ENCODE assay signal across 11 mouse cellular contexts in genomic region chr2:29623247-29624090, GRCm38 (mm10). TPM values are rescaled to one million over a fixed set of nuclear protein-coding genes. Genes with fewer than 3 reads are reported as not detected.
DNase-seq lines count a peak whose midpoint lies in the region; ATAC-seq and TF ChIP-seq lines count a peak whose summit lies in the region.
"Had no signal": no experiment of that assay in that cellular context is flagged by ENCODE, and none has a peak within 500 bp of the region (broad histone marks: within the 10 kb centered on the region; RNA-seq: fewer than 3 reads in every experiment).

No protein-coding gene starts in this region.

- DNase-seq in lung, postnatal 0 days (ENCODE audit: low spot score) = no peak
- DNase-seq in lung, postnatal 10 days = no peak
- no peak for DNase-seq in MEL (ENCODE audit: low read depth, low spot score)
- no peak for DNase-seq in cerebellum, adult 11-12 months
- no peak for DNase-seq in adrenal gland, postnatal 25 days
- DNase-seq: kidney, postnatal 36 days had no signal

- H3K9ac ChIP-seq in lung, postnatal 0 days (replicated peaks; ENCODE audit: low read depth) = 0 out of 2 replicates have a peak overlapping the region, but pooled peaks have one; percentile 16
- H3K9ac ChIP-seq in MEL (ENCODE audit: control insufficient read depth, low read depth, low read length, poor library complexity, severe bottlenecking) = peak overlapping the region; percentile 43; the same call in 1 of the 2 replicates
- H3K9ac ChIP-seq in intestine, embryonic 15.5 days = no peak overlapping the region
- H3K9ac ChIP-seq: limb, embryonic 15.5 days had no signal

- no peaks in the 10 kb centered on the region for H3K27me3 ChIP-seq in lung, postnatal 0 days (replicated peaks; ENCODE audit: insufficient read depth, low read length)
- H3K27me3 ChIP-seq in MEL (ENCODE audit: control insufficient read depth in 1 of 2, insufficient read depth in 2 of 2, low read length in 2 of 2) = no peaks in the 10 kb centered on the region
- no peaks in the 10 kb centered on the region for H3K27me3 ChIP-seq in intestine, embryonic 15.5 days (replicated peaks)
- H3K27me3 ChIP-seq in small intestine, adult 2 months (ENCODE audit: control insufficient read depth, insufficient read depth, low read length) = no peaks in the 10 kb centered on the region
- H3K27me3 ChIP-seq: limb, embryonic 15.5 days had no signal

- no peak for TF ChIP-seq CTCF in lung, postnatal 0 days (IDR thresholded peaks at IDR 0.05)
- no peak for TF ChIP-seq CTCF in MEL (IDR thresholded peaks at IDR 0.05 in 2 of 3, conservative IDR thresholded peaks at IDR 0.05 in 1 of 3; ENCODE audit: control insufficient read depth in 1 of 3, insufficient read depth in 1 of 3, low read depth in 2 of 3, low read length in 3 of 3, poor library complexity in 1 of 3, severe bottlenecking in 1 of 3)
- TF ChIP-seq CTCF in small intestine, adult 2 months (IDR thresholded peaks at IDR 0.05; ENCODE audit: extremely low read depth, insufficient read length, insufficient replicate concordance, low read depth, low read length) = no peak

- H3K4me1 ChIP-seq in lung, postnatal 0 days (ENCODE audit: insufficient read depth, low read depth, low read length) = peaks cover 11% of the 10 kb centered on the region; the same call in 1 of the 2 replicates
- peaks cover 7 to 51% of the 10 kb centered on the region in 2 experiments for H3K4me1 ChIP-seq in MEL (ENCODE audit: control insufficient read depth in 1 of 2, insufficient read depth in 2 of 2, low read length in 2 of 2)
- H3K4me1 ChIP-seq in intestine, embryonic 15.5 days (replicated peaks) = peaks cover 40% of the 10 kb centered on the region
- H3K4me1 ChIP-seq in small intestine, adult 2 months (ENCODE audit: control insufficient read depth, insufficient read depth, insufficient read length, low read length) = peaks cover 30% of the 10 kb centered on the region

- 65% methylated on average over 9 of the region's 9 CpGs for WGBS in lung, postnatal 0 days
- WGBS in intestine, embryonic 15.5 days = 53% methylated on average over 9 of the region's 9 CpGs
- 20% methylated on average over 9 of the region's 9 CpGs for WGBS in small intestine, adult 2 months

- TF ChIP-seq POLR2A in MEL (IDR thresholded peaks at IDR 0.05; ENCODE audit: control insufficient read depth in 1 of 2, insufficient read depth in 1 of 2, low read depth in 1 of 2, low read length in 2 of 2, poor library complexity in 1 of 2) = no peak
- TF ChIP-seq POLR2A in small intestine, adult 2 months (IDR thresholded peaks at IDR 0.05; ENCODE audit: low read depth, low read length) = no peak

- no peaks in the 10 kb centered on the region for H3K36me3 ChIP-seq in lung, postnatal 0 days (ENCODE audit: insufficient read depth, low read length)
- peaks cover 0 to 43% of the 10 kb centered on the region in 2 experiments; a peak in 2 of 4 replicates for H3K36me3 ChIP-seq in MEL (ENCODE audit: control insufficient read depth in 1 of 2, insufficient read depth in 2 of 2, low read length in 2 of 2)
- H3K36me3 ChIP-seq in intestine, embryonic 15.5 days = no peaks in the 10 kb centered on the region
- no peaks in the 10 kb centered on the region for H3K36me3 ChIP-seq in small intestine, adult 2 months (ENCODE audit: control insufficient read depth, insufficient read depth, low read length)
- H3K36me3 ChIP-seq: limb, embryonic 15.5 days had no signal

- TF ChIP-seq RAD21 in MEL (IDR thresholded peaks at IDR 0.05; ENCODE audit: low read depth, low read length) = no peak

- H3K4me2 ChIP-seq in lung, postnatal 0 days (replicated peaks; ENCODE audit: low read depth, low read length) = no peak overlapping the region
- peak overlapping the region; percentile 7; the same call in 1 of the 2 replicates for H3K4me2 ChIP-seq in intestine, embryonic 15.5 days (replicated peaks)
- H3K4me2 ChIP-seq: limb, embryonic 15.5 days had no signal

- H3K27ac ChIP-seq in lung, postnatal 0 days (ENCODE audit: low read length) = peak overlapping the region; percentile 57; the same call in 1 of the 2 replicates
- H3K27ac ChIP-seq in MEL (ENCODE audit: control insufficient read depth, low read depth, low read length) = peak overlapping the region; percentile 78
- H3K27ac ChIP-seq in intestine, embryonic 15.5 days = peak overlapping the region; percentile 56; the same call in 1 of the 2 replicates
- H3K27ac ChIP-seq in small intestine, adult 2 months (ENCODE audit: insufficient read depth, low read depth, low read length) = peak overlapping the region; percentile 95
- H3K27ac ChIP-seq: limb, embryonic 15.5 days had no signal

- H3K4me3 ChIP-seq in lung, postnatal 0 days (ENCODE audit: low read depth, low read length) = no peak overlapping the region
- no peak overlapping the region for H3K4me3 ChIP-seq in MEL (ENCODE audit: control insufficient read depth in 1 of 2, insufficient read depth in 1 of 2, low read depth in 2 of 2, low read length in 2 of 2)
- no peak overlapping the region for H3K4me3 ChIP-seq in intestine, embryonic 15.5 days (replicated peaks)
- H3K4me3 ChIP-seq in small intestine, adult 2 months (ENCODE audit: low read depth, low read length) = no peak overlapping the region
- H3K4me3 ChIP-seq: left cerebral cortex, adult 2 months; limb, embryonic 15.5 days had no signal

- ATAC-seq in lung, postnatal 0 days = no peak
- ATAC-seq in intestine, embryonic 15.5 days = no peak
- ATAC-seq: hindbrain, embryonic 16.5 days had no signal

- TF ChIP-seq EP300 in lung, postnatal 0 days (IDR thresholded peaks at IDR 0.05) = no peak
- no peak for TF ChIP-seq EP300 in MEL (IDR thresholded peaks at IDR 0.05; ENCODE audit: low read depth in 1 of 2, low read length in 2 of 2)

- H3K79me2 ChIP-seq in MEL (ENCODE audit: control insufficient read depth, insufficient read depth, low read length, poor library complexity) = peaks cover 84% of the 10 kb centered on the region

- H3K9me3 ChIP-seq in lung, postnatal 0 days (ENCODE audit: low read length) = no peaks in the 10 kb centered on the region
- no peaks in the 10 kb centered on the region for H3K9me3 ChIP-seq in MEL (replicated peaks; ENCODE audit: insufficient read depth, low read length)
- no peaks in the 10 kb centered on the region for H3K9me3 ChIP-seq in intestine, embryonic 15.5 days
- H3K9me3 ChIP-seq: limb, embryonic 15.5 days had no signal

TF ChIP-seq in MEL, 35 proteins besides CTCF, POLR2A, EP300 and RAD21:
- TF ChIP-seq MEF2A (IDR thresholded peaks at IDR 0.05; ENCODE audit: extremely low read depth, insufficient replicate concordance, low read depth, low read length, poor library complexity, severe bottlenecking) (no peak), MYC (IDR thresholded peaks at IDR 0.05; ENCODE audit: low read depth, low read length) (no peak), E2F4 (IDR thresholded peaks at IDR 0.05; ENCODE audit: borderline replicate concordance, low read depth, low read length) (no peak), UBTF (IDR thresholded peaks at IDR 0.05; ENCODE audit: borderline replicate concordance, insufficient read depth, low read depth, low read length) (no peak), MAX (IDR thresholded peaks at IDR 0.05; ENCODE audit: low read length) (no peak), MAZ (IDR thresholded peaks at IDR 0.05; ENCODE audit: low read depth, low read length) (no peak), ETS1 (IDR thresholded peaks at IDR 0.05; ENCODE audit: low read depth, low read length) (no peak), NELFE (IDR thresholded peaks at IDR 0.05; ENCODE audit: low read depth, low read length) (no peak), KAT2A (conservative IDR thresholded peaks at IDR 0.05; ENCODE audit: low read depth, low read length) (no peak), POLR2AphosphoS2 (IDR thresholded peaks at IDR 0.05; ENCODE audit: low read length) (no peak), ZMIZ1 (IDR thresholded peaks at IDR 0.05; ENCODE audit: low read depth, low read length) (no peak), ZKSCAN1 (IDR thresholded peaks at IDR 0.05; ENCODE audit: low read depth, low read length) (no peak), SMC3 (IDR thresholded peaks at IDR 0.05; ENCODE audit: low read depth, low read length) (no peak), GABPA (IDR thresholded peaks at IDR 0.05; ENCODE audit: low read depth, low read length) (no peak)

RNA-seq across cellular contexts. Expression of gene Rapgef1, which starts 3.9 kb away (rescaled TPM):
- 10.6 and 11.4 TPM in 2 replicates for polyA plus RNA-seq in lung, postnatal 0 days (2015; fragmentation: Nextera tagmentation; extraction: Ambion mirVana)
- total RNA-seq in MEL (2012; rRNA removed) = 69.7 and 77.0 TPM in 2 replicates
- polyA plus RNA-seq in MEL (2012; ENCODE audit: insufficient read depth in 1 of 2, insufficient read length in 2 of 2, low read depth in 1 of 2, low replicate concordance in 2 of 2, missing spikeins in 1 of 2) = 10 to 100 TPM; 57.2 to 88.3 TPM
- 11.8 and 12.3 TPM in 2 replicates for polyA plus RNA-seq in intestine, embryonic 15.5 days (2015; fragmentation: Nextera tagmentation; extraction: Ambion mirVana)
- 15.5 and 25.1 TPM in 2 replicates for polyA plus RNA-seq in small intestine, adult 2 months (2012; rRNA removed)
- total RNA-seq in adrenal gland, postnatal 25 days (2021) = 47.5 and 49.5 TPM in 2 replicates
